Mouse (Mus musculus) myocyte (in vitro differentiated cells): ENCODE results near the gene Rangrf. TPM values are rescaled to one million over a fixed set of nuclear protein-coding genes. Genes with fewer than 3 reads are reported as not detected.
A peak's percentile ranks its signal among the peaks of the same experiment; 100 is the strongest.
"Not testable (repeated sequence)": the region's sequence is repeated elsewhere in the genome, so short reads cannot be mapped to it uniquely, and the experiment has no call there.

Source experiments
- H3K27me3 ChIP-seq: one replicate; pipeline ENCODE4 v1.6.1; 2011; ENCODE audit not compliant: control insufficient read depth, insufficient read depth, insufficient read length
- H3K36me3 ChIP-seq: one replicate; pipeline ENCODE4 v1.6.1; 2011; ENCODE audit not compliant: control insufficient read depth, insufficient read depth
- H3K4me2 ChIP-seq: one replicate; pipeline ENCODE4 v1.6.1; 2011; ENCODE audit warnings: low read depth, control low read depth
- H3K4me3 ChIP-seq: one replicate; pipeline ENCODE4 v1.5.1; 2011; ENCODE audit warnings: mild to moderate bottlenecking, control low read depth, moderate library complexity
- H3K79me2 ChIP-seq: one replicate; pipeline ENCODE4 v1.6.1; 2011; ENCODE audit not compliant: control insufficient read depth, insufficient read depth
- H3ac ChIP-seq: one replicate; pipeline ENCODE4 v1.6.1; 2011; ENCODE audit not compliant: control insufficient read depth, insufficient read length
- CEBPB ChIP-seq: IDR thresholded peaks from 2 replicates; pipeline ENCODE4 v1.6.1; 2011; ENCODE audit warnings: mild to moderate bottlenecking, moderate library complexity; ENCODE audit not compliant: poor library complexity, insufficient read depth, severe bottlenecking
- E2F4 ChIP-seq: IDR thresholded peaks from one replicate; pipeline ENCODE4 v1.6.1; 2011; ENCODE audit warnings: mild to moderate bottlenecking, control low read depth, moderate library complexity; ENCODE audit not compliant: insufficient read depth
- MAX ChIP-seq: IDR thresholded peaks from one replicate; pipeline ENCODE4 v1.6.1; 2011; ENCODE audit warnings: low read depth, mild to moderate bottlenecking, control low read depth
- MYOD1 ChIP-seq, 3 experiments: IDR thresholded peaks; one replicate each; pipeline ENCODE4 v1.6.1; 2011; ENCODE audit warnings: control low read depth in 2 of 3, low read depth in 2 of 3, mild to moderate bottlenecking in 2 of 3, moderate library complexity in 1 of 3; ENCODE audit not compliant: insufficient read length in 2 of 3, control insufficient read depth in 1 of 3
- MYOG ChIP-seq, 3 experiments: IDR thresholded peaks; one replicate each; pipeline ENCODE4 v1.6.1; 2011; ENCODE audit warnings: control low read depth in 2 of 3, low read depth in 2 of 3, mild to moderate bottlenecking in 2 of 3; ENCODE audit not compliant: insufficient read length in 2 of 3, control insufficient read depth in 1 of 3, insufficient read depth in 1 of 3
- POLR2A ChIP-seq: IDR thresholded peaks from one replicate; pipeline ENCODE4 v1.6.1; 2011; ENCODE audit warnings: low read depth, mild to moderate bottlenecking, control low read depth, moderate library complexity; ENCODE audit not compliant: insufficient read length
- POLR2AphosphoS2 ChIP-seq: IDR thresholded peaks from one replicate; pipeline ENCODE4 v1.6.1; 2011; ENCODE audit warnings: low read depth, control low read depth; ENCODE audit not compliant: insufficient read length
- REST ChIP-seq: IDR thresholded peaks from one replicate; pipeline ENCODE4 v1.6.1; 2011; ENCODE audit warnings: mild to moderate bottlenecking, control low read depth, moderate library complexity; ENCODE audit not compliant: insufficient read depth, insufficient read length
- SRF ChIP-seq: IDR thresholded peaks from one replicate; pipeline ENCODE4 v1.6.1; 2011; ENCODE audit warnings: low read depth; ENCODE audit not compliant: control insufficient read depth, insufficient read length
- TCF12 ChIP-seq: IDR thresholded peaks from one replicate; pipeline ENCODE4 v1.6.1; 2011; ENCODE audit warnings: mild to moderate bottlenecking, control low read depth; ENCODE audit not compliant: poor library complexity, insufficient read depth, severe bottlenecking
- TCF3 ChIP-seq: IDR thresholded peaks from one replicate; pipeline ENCODE4 v1.6.1; 2011; ENCODE audit warnings: low read depth, control low read depth; ENCODE audit not compliant: insufficient read length
- USF1 ChIP-seq: IDR thresholded peaks from one replicate; pipeline ENCODE4 v1.6.1; 2011; ENCODE audit warnings: low read depth, mild to moderate bottlenecking, control low read depth, moderate library complexity
- polyA plus RNA-seq: library from polyadenylated mRNA; unstranded; fragments of >200 nt; fragmentation: generic; extraction: Trizol; gene quantifications from one replicate; pipeline ENCODE4 v1.2.1, GENCODE M21; 2012; ENCODE audit warnings: missing spikeins

The Rangrf gene
- polyA plus RNA-seq, 1 experiment, result 56.4 TPM

DNA sequence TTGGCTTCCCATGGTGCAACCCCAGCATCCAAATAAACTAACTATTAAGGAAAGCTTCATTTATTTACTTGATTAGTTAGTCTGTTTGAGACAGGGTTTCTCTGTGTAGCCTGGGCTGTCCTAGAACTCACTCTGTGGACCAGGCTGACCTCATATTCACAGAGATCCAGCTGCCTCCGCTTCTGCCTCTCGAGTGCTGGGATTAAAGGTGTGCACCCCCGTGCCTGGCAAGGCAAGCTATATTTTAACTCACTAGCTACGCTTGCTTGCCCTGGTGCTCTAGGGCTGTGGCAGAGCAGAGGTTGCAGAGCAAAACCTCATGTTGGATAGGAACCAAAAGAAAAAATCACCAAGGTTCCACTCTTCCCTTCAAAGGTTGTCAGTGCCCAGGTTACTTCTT, 34.5 kb downstream of the Rangrf start:
- TF ChIP-seq SRF, result no peak
- TF ChIP-seq MYOD1 (IDR thresholded peaks at IDR 0.05; ENCODE audit: control insufficient read depth in 1 of 3, insufficient read length in 2 of 3, low read depth in 2 of 3), result no peak
- TF ChIP-seq POLR2AphosphoS2, result no peak
- TF ChIP-seq MYOG (IDR thresholded peaks at IDR 0.05; ENCODE audit: control insufficient read depth in 1 of 3, insufficient read depth in 1 of 3, insufficient read length in 2 of 3, low read depth in 2 of 3), result no peak
- TF ChIP-seq REST, result no peak
- no peak for TF ChIP-seq TCF12
- TF ChIP-seq TCF3, result no peak
- no peak for TF ChIP-seq E2F4
- no peak for TF ChIP-seq POLR2A
- no peak overlapping the region for H3ac ChIP-seq
- no peaks in the 10 kb centered on the region for H3K79me2 ChIP-seq
- no peaks in the 10 kb centered on the region for H3K27me3 ChIP-seq
- H3K36me3 ChIP-seq, result no peaks in the 10 kb centered on the region
- H3K4me3 ChIP-seq, result peak overlapping the region; percentile 21
- peak overlapping the region; percentile 91 for H3K4me2 ChIP-seq

DNA sequence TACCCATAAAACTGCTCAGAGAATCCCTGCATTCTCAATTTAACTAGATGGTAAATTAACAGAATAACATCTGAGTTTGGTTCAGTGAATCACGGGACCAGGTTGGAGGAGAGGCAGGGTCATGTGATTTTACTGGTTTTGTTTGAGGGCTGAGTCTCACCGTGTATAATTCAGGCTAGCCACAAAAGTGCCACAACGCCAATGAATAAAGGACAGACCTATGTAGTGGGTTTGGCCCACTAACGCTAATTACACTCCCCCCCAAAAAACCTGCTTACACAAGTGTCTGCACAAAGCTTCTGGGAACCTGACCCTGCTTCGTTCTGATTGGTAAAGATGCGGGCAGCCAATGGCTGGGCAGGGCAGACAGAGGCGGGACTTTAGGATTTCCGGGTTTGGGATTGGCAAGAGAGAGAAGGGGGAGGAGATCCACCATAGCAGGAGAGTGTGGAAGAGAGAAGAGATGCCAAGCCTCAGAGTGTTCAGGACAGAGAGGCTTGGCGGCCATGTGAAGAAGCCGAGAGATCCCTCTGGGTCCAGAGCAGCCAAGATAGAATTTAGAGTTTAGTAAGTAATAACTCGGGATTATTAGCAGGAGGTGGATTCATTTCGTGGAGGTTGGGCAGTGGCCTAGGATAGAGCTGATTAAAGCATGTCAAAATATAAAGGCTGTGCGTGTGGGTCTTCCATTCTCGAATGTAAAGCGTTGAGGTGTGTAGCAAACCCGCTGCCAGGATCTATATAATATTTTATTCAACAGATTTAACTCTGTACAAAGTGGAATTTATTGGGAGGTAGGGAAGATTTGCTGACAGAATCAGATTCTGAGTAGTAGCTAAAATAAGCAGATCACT, 35.3 kb downstream of the Rangrf start:
- H3K4me2 ChIP-seq, result peak overlapping the region; percentile 91
- no peak overlapping the region for H3ac ChIP-seq
- no peaks in the 10 kb centered on the region for H3K36me3 ChIP-seq
- TF ChIP-seq CEBPB, result no peak
- peak; percentile 73 for TF ChIP-seq USF1
- no peak for TF ChIP-seq TCF3
- TF ChIP-seq POLR2AphosphoS2, result peak; percentile 33
- TF ChIP-seq POLR2A, result peak; percentile 59
- no peak for TF ChIP-seq MYOD1 (IDR thresholded peaks at IDR 0.05; ENCODE audit: control insufficient read depth in 1 of 3, insufficient read length in 2 of 3, low read depth in 2 of 3)
- no peak for TF ChIP-seq REST
- no peak for TF ChIP-seq SRF
- no peak for TF ChIP-seq MYOG (IDR thresholded peaks at IDR 0.05; ENCODE audit: control insufficient read depth in 1 of 3, insufficient read depth in 1 of 3, insufficient read length in 2 of 3, low read depth in 2 of 3)
- no peaks in the 10 kb centered on the region for H3K79me2 ChIP-seq
- peak overlapping the region; percentile 21 for H3K4me3 ChIP-seq
- no peaks in the 10 kb centered on the region for H3K27me3 ChIP-seq

DNA sequence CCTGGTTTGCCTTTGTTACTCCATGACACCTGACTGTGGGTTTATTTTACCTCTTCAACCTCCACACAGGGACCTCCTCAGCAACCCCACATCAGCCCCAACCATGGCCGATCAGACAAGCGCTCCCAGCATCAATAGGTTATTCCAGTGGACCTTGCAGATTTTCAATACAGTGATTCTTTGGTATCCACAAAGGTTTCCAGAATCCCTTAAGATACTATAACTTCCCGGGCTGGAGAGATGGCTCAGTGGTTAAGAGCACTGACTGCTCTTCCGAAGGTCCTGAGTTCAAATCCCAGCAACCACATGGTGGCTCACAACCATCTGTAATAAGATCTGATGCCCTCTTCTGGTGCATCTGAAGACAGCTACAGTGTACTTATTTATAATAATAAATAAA, 38.0 kb downstream of the Rangrf start:
- not testable (repeated sequence) for H3K36me3 ChIP-seq, H3K79me2 ChIP-seq, H3K4me2 ChIP-seq, H3ac ChIP-seq, H3K4me3 ChIP-seq, H3K27me3 ChIP-seq

DNA sequence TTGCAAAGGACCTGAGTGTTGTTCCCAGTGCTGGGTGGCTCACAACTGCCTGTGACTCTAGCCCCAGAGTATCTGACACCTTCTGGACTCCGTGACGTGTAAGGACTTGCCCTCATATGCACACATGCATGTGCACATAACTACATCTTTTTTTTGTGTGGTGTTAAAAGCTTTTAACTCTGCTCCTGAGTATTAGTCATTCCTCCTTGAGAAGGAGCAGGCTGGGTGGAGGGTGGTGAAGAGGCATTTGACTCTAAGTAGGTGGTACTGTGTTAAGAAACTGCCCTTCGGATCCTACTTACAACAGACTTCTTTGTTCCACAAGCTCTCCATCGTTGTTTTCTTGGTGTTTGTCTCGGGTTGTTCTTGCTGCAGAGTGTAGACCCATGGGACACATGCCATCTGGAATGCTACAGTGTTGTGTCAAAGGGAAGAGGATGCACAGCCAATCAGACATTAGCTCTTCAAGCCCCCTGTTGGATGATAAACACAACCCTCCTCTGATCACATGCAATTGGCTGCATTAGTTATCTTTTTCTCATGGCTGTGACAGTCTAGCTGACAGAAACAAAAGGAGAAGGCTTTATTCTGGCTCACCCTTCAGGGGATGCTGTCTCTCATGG, 41.0 kb downstream of the Rangrf start:
- Histone ChIP-seq H3K79me2 (no peaks in the 10 kb centered on the region), H3ac (no peak overlapping the region), H3K4me3 (no peak overlapping the region), H3K4me2 (no peak overlapping the region), H3K36me3 (no peaks in the 10 kb centered on the region), H3K27me3 (no peaks in the 10 kb centered on the region)
- TF ChIP-seq REST, result no peak

DNA sequence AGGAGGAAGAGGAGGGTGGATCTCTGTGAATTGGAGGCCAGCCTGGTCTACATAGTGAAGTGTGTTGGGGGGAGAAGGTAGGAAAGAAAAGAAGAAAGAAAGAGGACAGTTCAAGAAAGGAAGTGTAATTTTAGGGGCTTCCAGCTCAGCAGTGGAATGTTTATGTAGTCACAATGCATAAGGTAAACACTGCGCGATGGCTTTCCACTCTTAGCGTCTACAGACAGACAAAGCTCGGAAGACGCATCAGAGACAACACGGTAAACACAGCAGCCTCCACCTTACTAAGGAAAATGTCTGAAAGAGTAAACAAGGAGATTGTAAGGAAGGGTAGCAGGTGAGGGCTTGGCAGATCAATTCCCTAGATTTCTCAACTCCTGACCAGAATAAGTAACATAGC, 45.0 kb downstream of the Rangrf start:
- Histone ChIP-seq H3K4me2 (no peak overlapping the region), H3K36me3 (no peaks in the 10 kb centered on the region), H3K79me2 (no peaks in the 10 kb centered on the region), H3K27me3 (peaks cover 4% of the 10 kb centered on the region), H3K4me3 (no peak overlapping the region), H3ac (no peak overlapping the region)
- no peak for TF ChIP-seq POLR2AphosphoS2
- no peak for TF ChIP-seq MAX
- TF ChIP-seq SRF, result no peak
- no peak for TF ChIP-seq MYOD1 (IDR thresholded peaks at IDR 0.05; ENCODE audit: control insufficient read depth in 1 of 3, insufficient read length in 2 of 3, low read depth in 2 of 3)
- no peak for TF ChIP-seq MYOG (IDR thresholded peaks at IDR 0.05; ENCODE audit: control insufficient read depth in 1 of 3, insufficient read depth in 1 of 3, insufficient read length in 2 of 3, low read depth in 2 of 3)
- TF ChIP-seq TCF12, result no peak
- TF ChIP-seq E2F4, result no peak
- TF ChIP-seq TCF3, result no peak
- TF ChIP-seq CEBPB, result no peak
- TF ChIP-seq POLR2A, result no peak
- TF ChIP-seq REST, result no peak
